Mouse (Mus musculus): ENCODE measurements at regions not wholly inside any gene's neighbourhood (a gene's known extent, or its start where the extent isn't known, plus 50 kb on each side); places are given as distances from the start of the nearest gene placed in this dataset.

- Histone ChIP-seq H3K79me2 (replicated peaks; ENCODE audit: control insufficient read depth, insufficient read depth, low read length) (no peaks in the 10 kb centered on the region), H3K4me1 (ENCODE audit: control insufficient read depth, insufficient read depth, low read length) (no peaks in the 10 kb centered on the region), H3K27ac (no peak overlapping the region), H3K9ac (ENCODE audit: low read depth, low read length) (no peak overlapping the region), H3K4me3 (no peak overlapping the region), H3K36me3 (ENCODE audit: control insufficient read depth, insufficient read depth, low read length) (no peaks in the 10 kb centered on the region), H3K27me3 (ENCODE audit: control insufficient read depth, insufficient read depth, low read length) (no peaks in the 10 kb centered on the region)
- intact Hi-C loops (cut with DNase I) = no loop called here
- TF ChIP-seq EP300 (IDR thresholded peaks at IDR 0.05; ENCODE audit: insufficient read depth, low read depth, low read length) = no peak
- no peak for TF ChIP-seq CTCF (IDR thresholded peaks at IDR 0.05)
- no peak for TF ChIP-seq POLR2A (IDR thresholded peaks at IDR 0.05; ENCODE audit: insufficient read depth, low read depth, low read length)
- 68% methylated on average over 8 of the region's 8 CpGs for WGBS
- no peak for DNase-seq
Measured at GRCm38 (mm10) chr16:78019605-78020285, 281.5 kb upstream of the Cxadr start.

- no peak overlapping the region for H3K27ac ChIP-seq
- WGBS = 28% methylated on average over 2 of the region's 2 CpGs
- TF ChIP-seq EP300 (IDR thresholded peaks at IDR 0.05; ENCODE audit: insufficient read depth, low read depth, low read length) (no peak), POLR2A (IDR thresholded peaks at IDR 0.05; ENCODE audit: insufficient read depth, low read depth, low read length) (no peak), CTCF (IDR thresholded peaks at IDR 0.05) (no peak)
- no peaks in the 10 kb centered on the region for H3K27me3 ChIP-seq (ENCODE audit: control insufficient read depth, insufficient read depth, low read length)
- H3K4me1 ChIP-seq (ENCODE audit: control insufficient read depth, insufficient read depth, low read length) = no peaks in the 10 kb centered on the region
- H3K36me3 ChIP-seq (ENCODE audit: control insufficient read depth, insufficient read depth, low read length) = no peaks in the 10 kb centered on the region
- intact Hi-C loops (cut with DNase I) = no loop called here
- no peak for DNase-seq
- no peaks in the 10 kb centered on the region for H3K79me2 ChIP-seq (replicated peaks; ENCODE audit: control insufficient read depth, insufficient read depth, low read length)
- H3K4me3 ChIP-seq = no peak overlapping the region
- H3K9ac ChIP-seq (ENCODE audit: low read depth, low read length) = no peak overlapping the region
Measured at GRCm38 (mm10) chr16:78015401-78015800, 285.9 kb upstream of the Cxadr start.

GRCm38 (mm10) chr16:78013049-78013819, 288.1 kb upstream of the Cxadr start:
- Histone ChIP-seq H3K9ac (ENCODE audit: low read depth, low read length) (no peak overlapping the region), H3K27me3 (ENCODE audit: control insufficient read depth, insufficient read depth, low read length) (no peaks in the 10 kb centered on the region), H3K36me3 (ENCODE audit: control insufficient read depth, insufficient read depth, low read length) (no peaks in the 10 kb centered on the region), H3K79me2 (replicated peaks; ENCODE audit: control insufficient read depth, insufficient read depth, low read length) (no peaks in the 10 kb centered on the region), H3K4me1 (ENCODE audit: control insufficient read depth, insufficient read depth, low read length) (no peaks in the 10 kb centered on the region), H3K4me3 (no peak overlapping the region), H3K27ac (no peak overlapping the region)
- TF ChIP-seq CTCF (IDR thresholded peaks at IDR 0.05) (no peak), POLR2A (IDR thresholded peaks at IDR 0.05; ENCODE audit: insufficient read depth, low read depth, low read length) (no peak), EP300 (IDR thresholded peaks at IDR 0.05; ENCODE audit: insufficient read depth, low read depth, low read length) (no peak)
- 83% methylated on average over 5 of the region's 5 CpGs for WGBS
- DNase-seq = no peak
- intact Hi-C loops (cut with DNase I) = no loop called here

- intact Hi-C loops (cut with DNase I) = no loop called here
- Histone ChIP-seq H3K36me3 (ENCODE audit: control insufficient read depth, insufficient read depth, low read length) (no peaks in the 10 kb centered on the region), H3K79me2 (replicated peaks; ENCODE audit: control insufficient read depth, insufficient read depth, low read length) (no peaks in the 10 kb centered on the region), H3K27me3 (ENCODE audit: control insufficient read depth, insufficient read depth, low read length) (no peaks in the 10 kb centered on the region), H3K4me3 (no peak overlapping the region), H3K27ac (no peak overlapping the region), H3K4me1 (ENCODE audit: control insufficient read depth, insufficient read depth, low read length) (no peaks in the 10 kb centered on the region), H3K9ac (ENCODE audit: low read depth, low read length) (no peak overlapping the region)
- TF ChIP-seq CTCF (IDR thresholded peaks at IDR 0.05) = no peak
- TF ChIP-seq EP300 (IDR thresholded peaks at IDR 0.05; ENCODE audit: insufficient read depth, low read depth, low read length) = no peak
- TF ChIP-seq POLR2A (IDR thresholded peaks at IDR 0.05; ENCODE audit: insufficient read depth, low read depth, low read length) = no peak
- 77% methylated on average over 5 of the region's 5 CpGs for WGBS
- no peak for DNase-seq
Measured at GRCm38 (mm10) chr16:78004016-78004415, 297.3 kb upstream of the Cxadr start.

GRCm38 (mm10) chr16:77992986-77993385, 308.3 kb upstream of the Cxadr start:
- Histone ChIP-seq H3K27ac (no peak overlapping the region), H3K9ac (ENCODE audit: low read depth, low read length) (no peak overlapping the region), H3K4me3 (no peak overlapping the region), H3K4me1 (ENCODE audit: control insufficient read depth, insufficient read depth, low read length) (no peaks in the 10 kb centered on the region), H3K36me3 (ENCODE audit: control insufficient read depth, insufficient read depth, low read length) (no peaks in the 10 kb centered on the region), H3K27me3 (ENCODE audit: control insufficient read depth, insufficient read depth, low read length) (no peaks in the 10 kb centered on the region), H3K79me2 (replicated peaks; ENCODE audit: control insufficient read depth, insufficient read depth, low read length) (no peaks in the 10 kb centered on the region)
- TF ChIP-seq CTCF (IDR thresholded peaks at IDR 0.05) = no peak
- TF ChIP-seq EP300 (IDR thresholded peaks at IDR 0.05; ENCODE audit: insufficient read depth, low read depth, low read length) = no peak
- TF ChIP-seq POLR2A (IDR thresholded peaks at IDR 0.05; ENCODE audit: insufficient read depth, low read depth, low read length) = no peak
- DNase-seq = no peak
- intact Hi-C loops (cut with DNase I) = no loop called here
- 68% methylated on average over 4 of the region's 4 CpGs for WGBS

- intact Hi-C loops (cut with DNase I) = no loop called here
- Histone ChIP-seq H3K4me3 (no peak overlapping the region), H3K27ac (no peak overlapping the region), H3K4me1 (ENCODE audit: control insufficient read depth, insufficient read depth, low read length) (no peaks in the 10 kb centered on the region), H3K79me2 (replicated peaks; ENCODE audit: control insufficient read depth, insufficient read depth, low read length) (no peaks in the 10 kb centered on the region), H3K36me3 (ENCODE audit: control insufficient read depth, insufficient read depth, low read length) (no peaks in the 10 kb centered on the region), H3K9ac (ENCODE audit: low read depth, low read length) (no peak overlapping the region), H3K27me3 (ENCODE audit: control insufficient read depth, insufficient read depth, low read length) (no peaks in the 10 kb centered on the region)
- DNase-seq = no peak
- WGBS = 84% methylated on average over 4 of the region's 4 CpGs
- TF ChIP-seq EP300 (IDR thresholded peaks at IDR 0.05; ENCODE audit: insufficient read depth, low read depth, low read length) (no peak), CTCF (IDR thresholded peaks at IDR 0.05) (no peak), POLR2A (IDR thresholded peaks at IDR 0.05; ENCODE audit: insufficient read depth, low read depth, low read length) (no peak)
Measured at GRCm38 (mm10) chr16:77989791-77990325, 311.4 kb upstream of the Cxadr start.

Measured in heart, adult 2 months (tissue).